Mouse (Mus musculus) hematopoietic multipotent progenitor cell, adult 10-12 weeks (in vitro differentiated cells): Measurements from ENCODE around the gene Gdnf. TPM values are rescaled to one million over a fixed set of nuclear protein-coding genes. Genes with fewer than 3 reads are reported as not detected.

Source experiments
- polyA plus RNA-seq: library from polyadenylated mRNA; stranded (reverse); fragments of >175 nt; gene quantifications from 2 replicates; pipeline ENCODE4 v1.2.3, GENCODE M21; 2012; ENCODE audit warnings: low replicate concordance

The Gdnf gene
- polyA plus RNA-seq = 0.05 and 0.06 TPM in 2 replicates

DNA sequence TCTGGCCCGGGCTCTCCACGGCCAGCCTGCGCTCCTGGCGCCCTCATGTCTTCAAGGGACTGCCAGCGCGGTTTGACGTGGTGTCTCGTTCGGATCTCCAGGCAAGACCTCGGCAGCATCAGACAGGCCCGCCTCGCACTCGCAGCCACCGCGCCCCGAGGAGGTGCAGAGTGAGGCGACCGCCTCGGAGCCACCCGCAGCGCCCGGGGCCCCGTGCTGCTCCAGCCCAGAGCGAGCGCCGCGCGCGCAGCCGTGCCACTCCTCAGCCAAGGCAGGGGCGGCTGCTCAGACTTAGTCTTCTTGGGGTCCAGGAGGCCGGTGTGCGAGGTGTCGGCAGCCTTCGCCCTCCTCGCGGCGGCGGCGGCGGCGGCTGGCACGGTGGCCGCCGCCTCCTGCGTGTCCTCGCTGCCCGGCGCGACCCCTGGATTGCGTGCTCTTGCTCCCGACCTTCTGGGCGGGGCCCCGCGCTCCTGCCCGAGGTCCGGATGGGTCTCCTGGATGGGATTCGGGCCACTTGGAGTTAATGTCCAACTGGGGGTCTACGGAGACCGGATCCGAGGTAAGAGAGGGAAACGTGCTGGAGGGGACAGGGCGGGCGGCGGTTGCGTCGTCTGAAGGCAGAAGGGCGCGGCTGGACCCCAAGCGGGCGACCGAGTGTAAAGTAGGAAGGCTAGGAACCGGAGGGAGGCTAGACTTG is at the start of gene Gdnf:
Gdnf (plus strand) TSS at position 291 of the 697 bp plus-strand sequence.

